Mouse (Mus musculus): ENCODE data around the gene Neurog3. TPM values are rescaled to one million over a fixed set of nuclear protein-coding genes. Genes with fewer than 3 reads are reported as not detected.
A peak's percentile ranks its signal among the peaks of the same experiment; 100 is the strongest.

The Neurog3 gene
- 1.7 and 2.3 TPM in 2 replicates for polyA plus RNA-seq (2012; rRNA removed)

DNA sequence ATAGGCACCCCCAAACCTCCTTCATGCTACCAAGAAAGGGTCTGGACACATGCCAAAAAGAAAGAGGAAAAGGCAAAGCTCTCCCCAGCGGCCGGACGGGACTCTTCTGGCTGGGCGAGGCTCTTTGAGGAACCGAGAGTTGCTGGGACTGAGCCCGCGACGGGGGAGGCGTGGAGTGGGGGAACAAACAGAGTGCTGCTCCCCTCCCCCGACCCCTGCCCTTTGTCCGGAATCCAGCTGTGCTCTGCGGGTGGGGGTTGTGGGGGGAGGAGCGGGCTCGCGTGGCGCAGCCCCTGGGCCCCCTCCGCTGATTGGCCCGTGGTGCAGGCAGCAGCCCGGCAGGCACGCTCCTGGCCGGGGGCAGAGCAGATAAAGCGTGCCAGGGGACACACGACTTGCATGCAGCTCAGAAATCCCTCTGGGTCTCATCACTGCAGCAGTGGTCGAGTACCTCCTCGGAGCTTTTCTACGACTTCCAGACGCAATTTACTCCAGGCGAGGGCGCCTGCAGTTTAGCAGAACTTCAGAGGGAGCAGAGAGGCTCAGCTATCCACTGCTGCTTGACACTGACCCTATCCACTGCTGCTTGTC is at the start of gene Neurog3:
Neurog3 (plus strand) TSS at position 400 of the 591 bp plus-strand sequence.
- H3K36me3 ChIP-seq (ENCODE audit: control insufficient read depth, insufficient read depth, low read length) = no peaks in the 10 kb centered on the region
- H3K4me3 ChIP-seq (ENCODE audit: low read depth, low read length) = peak within 1 kb of the TSS; percentile 6; the same call in 1 of the 2 replicates
- WGBS = under 1% methylated on average over 29 of the region's 29 CpGs
- no peak within 1 kb of the TSS for H3K27ac ChIP-seq (ENCODE audit: insufficient read depth, low read depth, low read length)
- H3K4me1 ChIP-seq (ENCODE audit: control insufficient read depth, insufficient read depth, insufficient read length, low read length) = peaks cover 3% of the 10 kb centered on the region; the same call in 1 of the 2 replicates
- no peak for TF ChIP-seq CTCF (IDR thresholded peaks at IDR 0.05; ENCODE audit: extremely low read depth, insufficient read length, insufficient replicate concordance, low read depth, low read length)
- no peak for TF ChIP-seq POLR2A (IDR thresholded peaks at IDR 0.05; ENCODE audit: low read depth, low read length)
- H3K27me3 ChIP-seq (ENCODE audit: control insufficient read depth, insufficient read depth, low read length) = peaks cover 18% of the 10 kb centered on the region; the same call in 1 of the 2 replicates

GRCm38 (mm10) chr10:62086044-62086443 is 46.8 kb upstream of the Neurog3 start:
- Histone ChIP-seq H3K36me3 (ENCODE audit: control insufficient read depth, insufficient read depth, low read length) (no peaks in the 10 kb centered on the region), H3K27me3 (ENCODE audit: control insufficient read depth, insufficient read depth, low read length) (no peaks in the 10 kb centered on the region), H3K4me1 (ENCODE audit: control insufficient read depth, insufficient read depth, insufficient read length, low read length) (no peaks in the 10 kb centered on the region), H3K27ac (ENCODE audit: insufficient read depth, low read depth, low read length) (no peak overlapping the region), H3K4me3 (ENCODE audit: low read depth, low read length) (no peak overlapping the region)
- 46% methylated on average over 2 of the region's 2 CpGs for WGBS
- TF ChIP-seq POLR2A (IDR thresholded peaks at IDR 0.05; ENCODE audit: low read depth, low read length) (no peak), CTCF (IDR thresholded peaks at IDR 0.05; ENCODE audit: extremely low read depth, insufficient read length, insufficient replicate concordance, low read depth, low read length) (no peak)

- TF ChIP-seq POLR2A (IDR thresholded peaks at IDR 0.05; ENCODE audit: low read depth, low read length) (no peak), CTCF (IDR thresholded peaks at IDR 0.05; ENCODE audit: extremely low read depth, insufficient read length, insufficient replicate concordance, low read depth, low read length) (no peak)
- 89% methylated on average over 5 of the region's 5 CpGs for WGBS
- no peaks in the 10 kb centered on the region for H3K4me1 ChIP-seq (ENCODE audit: control insufficient read depth, insufficient read depth, insufficient read length, low read length)
- H3K27ac ChIP-seq (ENCODE audit: insufficient read depth, low read depth, low read length) = no peak overlapping the region
- no peaks in the 10 kb centered on the region for H3K27me3 ChIP-seq (ENCODE audit: control insufficient read depth, insufficient read depth, low read length)
- H3K36me3 ChIP-seq (ENCODE audit: control insufficient read depth, insufficient read depth, low read length) = no peaks in the 10 kb centered on the region
- no peak overlapping the region for H3K4me3 ChIP-seq (ENCODE audit: low read depth, low read length)
Measured at GRCm38 (mm10) chr10:62086826-62087225, 46.1 kb upstream of the Neurog3 start.

- TF ChIP-seq CTCF (IDR thresholded peaks at IDR 0.05; ENCODE audit: extremely low read depth, insufficient read length, insufficient replicate concordance, low read depth, low read length) = no peak
- no peak for TF ChIP-seq POLR2A (IDR thresholded peaks at IDR 0.05; ENCODE audit: low read depth, low read length)
- 74% methylated on average over 5 of the region's 5 CpGs for WGBS
- H3K36me3 ChIP-seq (ENCODE audit: control insufficient read depth, insufficient read depth, low read length) = no peaks in the 10 kb centered on the region
Measured at GRCm38 (mm10) chr10:62088411-62088810, 44.5 kb upstream of the Neurog3 start.

DNA sequence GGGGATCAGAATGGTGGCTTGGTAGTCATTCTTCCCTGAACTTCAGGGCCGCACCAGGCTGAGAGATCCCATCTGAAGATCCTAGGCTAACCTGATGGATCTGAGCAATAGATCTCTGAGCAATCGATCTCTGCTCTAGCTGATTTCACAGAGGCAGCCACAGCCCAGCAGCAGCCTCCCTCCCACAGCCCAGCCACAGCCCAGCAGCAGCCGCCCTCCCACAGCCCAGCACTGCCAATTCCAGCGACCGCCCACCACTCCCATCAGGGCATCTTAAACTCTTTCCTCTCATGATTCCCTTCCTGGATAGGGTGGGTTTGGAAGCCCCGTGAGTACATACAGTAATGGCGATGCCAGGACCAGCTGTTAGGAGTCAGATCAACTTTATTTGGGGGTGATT is 43.8 kb upstream of the Neurog3 start:
- Histone ChIP-seq H3K36me3 (ENCODE audit: control insufficient read depth, insufficient read depth, low read length) (no peaks in the 10 kb centered on the region), H3K4me1 (ENCODE audit: control insufficient read depth, insufficient read depth, insufficient read length, low read length) (no peaks in the 10 kb centered on the region), H3K27ac (ENCODE audit: insufficient read depth, low read depth, low read length) (no peak overlapping the region), H3K4me3 (ENCODE audit: low read depth, low read length) (no peak overlapping the region), H3K27me3 (ENCODE audit: control insufficient read depth, insufficient read depth, low read length) (no peaks in the 10 kb centered on the region)
- WGBS = 62% methylated on average over 7 of the region's 7 CpGs
- TF ChIP-seq CTCF (IDR thresholded peaks at IDR 0.05; ENCODE audit: extremely low read depth, insufficient read length, insufficient replicate concordance, low read depth, low read length) (no peak), POLR2A (IDR thresholded peaks at IDR 0.05; ENCODE audit: low read depth, low read length) (no peak)

More at GRCm38 (mm10) chr10:62088411-62088810, 44.5 kb upstream of the Neurog3 start:
- Histone ChIP-seq H3K4me1 (ENCODE audit: control insufficient read depth, insufficient read depth, insufficient read length, low read length) (no peaks in the 10 kb centered on the region), H3K27ac (ENCODE audit: insufficient read depth, low read depth, low read length) (no peak overlapping the region), H3K4me3 (ENCODE audit: low read depth, low read length) (no peak overlapping the region), H3K27me3 (ENCODE audit: control insufficient read depth, insufficient read depth, low read length) (no peaks in the 10 kb centered on the region)

DNA sequence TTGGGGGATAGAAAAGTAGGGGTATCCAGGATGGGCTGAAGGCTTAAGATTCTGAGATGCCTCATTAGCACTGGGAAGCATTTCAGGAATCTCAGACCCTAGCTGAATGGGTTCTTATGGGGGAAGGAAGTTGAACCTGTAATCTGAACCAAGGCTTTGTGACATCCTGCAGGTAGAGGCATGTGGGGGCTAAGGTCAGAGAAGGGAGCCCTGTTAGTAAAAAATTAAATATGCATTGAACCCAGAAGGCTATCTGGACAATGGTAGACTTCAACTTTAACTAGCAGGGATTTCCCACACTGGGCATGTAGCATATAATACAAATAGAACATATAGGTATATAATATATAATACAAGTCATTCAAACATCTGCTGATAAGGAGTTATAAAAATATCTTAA is 43.4 kb upstream of the Neurog3 start:
- no peaks in the 10 kb centered on the region for H3K4me1 ChIP-seq (ENCODE audit: control insufficient read depth, insufficient read depth, insufficient read length, low read length)

GRCm38 (mm10) chr10:62093903-62094302 is 39.0 kb upstream of the Neurog3 start:
- 58% methylated on average over 7 of the region's 7 CpGs for WGBS
- no peak for TF ChIP-seq POLR2A (IDR thresholded peaks at IDR 0.05; ENCODE audit: low read depth, low read length)
- TF ChIP-seq CTCF (IDR thresholded peaks at IDR 0.05; ENCODE audit: extremely low read depth, insufficient read length, insufficient replicate concordance, low read depth, low read length) = no peak
- H3K27ac ChIP-seq (ENCODE audit: insufficient read depth, low read depth, low read length) = no peak overlapping the region
- no peaks in the 10 kb centered on the region for H3K36me3 ChIP-seq (ENCODE audit: control insufficient read depth, insufficient read depth, low read length)
- H3K4me1 ChIP-seq (ENCODE audit: control insufficient read depth, insufficient read depth, insufficient read length, low read length) = no peaks in the 10 kb centered on the region
- H3K27me3 ChIP-seq (ENCODE audit: control insufficient read depth, insufficient read depth, low read length) = no peaks in the 10 kb centered on the region
- no peak overlapping the region for H3K4me3 ChIP-seq (ENCODE audit: low read depth, low read length)

More for the DNA sequence above, 43.4 kb upstream of the Neurog3 start:
- H3K4me3 ChIP-seq (ENCODE audit: low read depth, low read length) = no peak overlapping the region
- H3K36me3 ChIP-seq (ENCODE audit: control insufficient read depth, insufficient read depth, low read length) = no peaks in the 10 kb centered on the region
- H3K27ac ChIP-seq (ENCODE audit: insufficient read depth, low read depth, low read length) = no peak overlapping the region
- H3K27me3 ChIP-seq (ENCODE audit: control insufficient read depth, insufficient read depth, low read length) = no peaks in the 10 kb centered on the region
- TF ChIP-seq CTCF (IDR thresholded peaks at IDR 0.05; ENCODE audit: extremely low read depth, insufficient read length, insufficient replicate concordance, low read depth, low read length) (no peak), POLR2A (IDR thresholded peaks at IDR 0.05; ENCODE audit: low read depth, low read length) (no peak)

Data from small intestine, adult 2 months (tissue).